Mouse (Mus musculus) megakaryocyte, embryonic 14.5 days (primary cell): ENCODE data around the gene Olfr520.

ENCODE experiments used
- FLI1 ChIP-seq: IDR thresholded peaks from 2 replicates; pipeline ENCODE4 v1.6.1; 2012; ENCODE audit warnings: low read length, inconsistent platforms, mixed read lengths
- GATA1 ChIP-seq: IDR thresholded peaks from 3 replicates; pipeline ENCODE4 v1.6.1; 2012; ENCODE audit warnings: mixed read lengths, low read length, inconsistent platforms, borderline replicate concordance

DNA sequence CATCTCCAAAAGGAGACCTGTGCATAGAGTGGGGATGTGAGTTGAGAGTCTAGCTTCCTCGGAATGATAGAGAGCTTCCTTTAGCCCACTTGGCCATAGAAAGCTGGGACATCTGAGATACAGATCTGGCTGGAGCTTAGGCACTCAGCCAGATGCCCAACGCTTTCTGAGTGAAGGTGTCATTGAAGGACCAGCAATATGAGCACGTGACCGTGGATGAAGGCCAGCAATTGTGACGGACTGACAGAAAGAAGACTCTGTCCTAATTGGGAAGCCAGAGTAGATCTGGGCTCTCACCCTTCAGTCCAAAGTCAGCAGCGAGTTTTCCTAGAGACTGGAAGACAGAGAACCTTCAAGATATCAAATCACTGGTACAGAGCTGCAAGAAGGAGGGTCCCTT lies 22.4 kb upstream of the Olfr520 start:
- no peak for TF ChIP-seq GATA1
- no peak for TF ChIP-seq FLI1
